Mouse (Mus musculus) lung, adult 2 months (tissue): ENCODE results near the gene Nuak2. TPM values are rescaled to one million over a fixed set of nuclear protein-coding genes. Genes with fewer than 3 reads are reported as not detected.

Source experiments
- DNase-seq: peaks from one replicate; pipeline ENCODE4 v3.0.0; 2022
- H3K4me1 ChIP-seq: fragments of 200-500 bp; 2 replicates; pipeline ENCODE4 v1.6.1; 2011; ENCODE audit warnings: low read length; ENCODE audit not compliant: control insufficient read depth, insufficient read depth
- H3K4me3 ChIP-seq: fragments of 200-500 bp; replicated peaks from 2 replicates; pipeline ENCODE3; 2011; ENCODE audit warnings: low read depth, mild to moderate bottlenecking, control low read depth, low read length; ENCODE audit errors: extremely low read depth
- CTCF ChIP-seq: fragments of 200-500 bp; IDR thresholded peaks from 2 replicates; pipeline ENCODE4 v1.5.1; 2011; ENCODE audit warnings: mild to moderate bottlenecking, low read length, control low read depth; ENCODE audit not compliant: insufficient read depth
- POLR2A ChIP-seq: fragments of 200-500 bp; IDR thresholded peaks from 2 replicates; pipeline ENCODE4 v1.6.1; 2011; ENCODE audit warnings: low read depth, mild to moderate bottlenecking, control low read depth, low read length, borderline replicate concordance; ENCODE audit errors: extremely low read depth
- WGBS: fragments of 180-500 bp; shearing (Covaris S2); methylation state at CpG from one replicate; pipeline ENCODE4 v1.1.7; 2018; 5-methylcytosine and 5-hydroxymethylcytosine counted together
- polyA plus RNA-seq: library from polyadenylated mRNA; depleted of rRNA; stranded (reverse); fragments of >200 nt; gene quantifications from 2 replicates; pipeline ENCODE4 v1.2.3, GENCODE M21; 2012

The Nuak2 gene
- polyA plus RNA-seq, 1 experiment = 10.4 TPM

DNA sequence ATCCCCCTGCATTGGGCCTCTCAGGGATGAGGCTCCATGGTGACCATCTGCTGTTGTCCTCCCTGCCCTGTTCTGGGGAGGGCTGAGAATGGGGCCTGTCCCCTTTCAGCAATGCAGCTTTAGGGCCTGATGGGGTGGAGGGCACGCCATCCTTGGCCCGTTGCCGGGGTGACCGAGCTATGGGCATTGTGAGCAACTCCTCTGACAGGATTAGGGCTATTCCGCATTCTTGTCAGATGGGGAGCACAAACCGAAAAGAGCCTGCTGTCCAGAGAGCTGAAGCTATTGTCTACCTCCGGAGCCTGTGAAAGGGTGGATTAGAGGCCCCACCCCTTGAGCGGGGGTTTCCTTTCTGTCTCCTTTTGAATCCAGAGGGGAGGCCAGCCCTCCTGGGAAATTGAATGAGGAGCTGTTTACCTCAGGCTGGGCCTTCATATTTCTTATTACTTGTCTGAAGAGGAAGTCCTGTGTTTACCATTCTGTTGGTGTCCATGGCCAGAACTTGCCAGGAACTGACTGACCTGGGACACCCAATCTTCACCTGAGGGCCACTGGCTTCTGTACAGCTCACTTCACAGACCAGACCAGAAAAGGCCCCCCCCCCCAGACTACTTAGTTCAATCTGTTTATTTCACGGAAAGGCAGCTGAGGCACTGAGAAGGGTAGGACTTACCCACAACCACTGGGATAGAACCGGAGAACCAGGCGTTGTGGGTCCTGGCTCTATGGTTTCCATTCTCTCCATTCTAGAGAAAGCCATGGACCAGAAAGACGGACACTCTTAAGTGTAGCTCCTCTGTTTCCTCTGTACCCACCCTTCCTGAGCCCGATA, 7.0 kb downstream of the Nuak2 start:
- TF ChIP-seq POLR2A (no peak), CTCF (no peak)
- WGBS = 39% methylated on average over 13 of the region's 13 CpGs
- Histone ChIP-seq H3K4me3 (no peak overlapping the region), H3K4me1 (peaks cover 16% of the 10 kb centered on the region)
- peak; percentile 31 for DNase-seq

DNA sequence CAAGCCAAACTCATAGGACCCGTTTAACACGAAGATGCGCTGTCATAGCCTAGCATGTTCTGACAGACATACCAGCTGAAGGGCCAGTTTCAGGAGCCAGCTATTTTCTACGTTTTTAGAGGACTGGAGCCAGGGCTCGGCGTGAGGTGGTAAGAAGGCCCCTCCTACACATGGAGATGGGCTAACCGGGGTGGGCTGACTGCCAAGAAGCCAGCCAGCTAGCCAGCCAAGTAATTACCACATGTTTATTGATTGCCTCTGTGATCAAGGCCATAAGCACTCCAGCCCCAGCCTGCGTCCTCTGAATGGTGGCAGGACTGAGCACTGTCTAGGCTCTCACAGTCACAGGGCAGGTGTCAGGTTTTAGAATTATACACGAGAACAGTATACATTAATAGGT, 10.9 kb downstream of the Nuak2 start:
- peaks cover 13% of the 10 kb centered on the region for H3K4me1 ChIP-seq

DNA sequence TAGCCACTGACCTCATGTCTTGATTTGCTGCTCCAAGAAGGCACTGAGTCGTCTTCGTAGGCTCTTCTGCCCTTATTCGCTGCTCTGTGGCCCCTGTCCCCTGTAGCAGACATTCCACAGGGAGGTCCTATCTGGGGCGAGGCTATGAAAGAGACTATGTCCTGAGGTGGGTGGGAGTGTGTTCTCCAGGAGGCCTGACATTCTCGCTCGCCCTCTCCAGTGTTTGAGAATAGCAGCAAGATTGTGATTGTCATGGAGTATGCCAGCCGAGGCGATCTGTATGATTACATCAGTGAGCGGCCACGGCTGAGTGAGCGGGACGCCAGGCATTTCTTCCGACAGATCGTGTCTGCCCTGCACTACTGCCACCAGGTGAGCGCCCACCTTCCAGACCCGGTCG, 11.6 kb downstream of the Nuak2 start:
- Histone ChIP-seq H3K4me1 (peaks cover 10% of the 10 kb centered on the region), H3K4me3 (no peak overlapping the region)
- no peak for TF ChIP-seq CTCF
- TF ChIP-seq POLR2A = no peak
- 86% methylated on average over 17 of the region's 17 CpGs for WGBS
- no peak for DNase-seq

More for the DNA sequence above, 10.9 kb downstream of the Nuak2 start:
- WGBS = 40% methylated on average over 9 of the region's 9 CpGs
- TF ChIP-seq POLR2A (no peak), CTCF (no peak)
- no peak overlapping the region for H3K4me3 ChIP-seq
- no peak for DNase-seq

DNA sequence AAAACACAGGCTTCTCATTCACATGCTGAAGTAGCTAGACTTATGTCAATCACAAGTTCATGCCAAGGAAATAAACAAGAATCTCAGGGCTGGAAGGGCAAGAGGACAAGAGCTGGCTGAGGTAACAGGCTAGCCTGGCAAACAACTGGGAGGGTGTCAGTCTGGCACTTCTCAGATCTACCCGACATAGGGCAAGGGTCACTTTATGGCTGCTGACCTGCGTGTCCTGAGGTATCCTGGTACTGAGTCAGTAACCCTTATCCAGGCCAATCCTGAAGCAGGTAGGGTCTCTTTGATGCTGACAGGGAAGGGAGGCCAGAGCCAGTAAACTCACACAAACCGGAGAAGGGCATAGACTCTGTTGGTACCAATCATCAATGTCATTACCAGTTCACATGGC, 12.6 kb downstream of the Nuak2 start:
- 67% methylated on average over 3 of the region's 3 CpGs for WGBS
- no peak for DNase-seq
- H3K4me3 ChIP-seq = no peak overlapping the region
- TF ChIP-seq POLR2A = no peak
- TF ChIP-seq CTCF = no peak
- H3K4me1 ChIP-seq = peaks cover 12% of the 10 kb centered on the region

DNA sequence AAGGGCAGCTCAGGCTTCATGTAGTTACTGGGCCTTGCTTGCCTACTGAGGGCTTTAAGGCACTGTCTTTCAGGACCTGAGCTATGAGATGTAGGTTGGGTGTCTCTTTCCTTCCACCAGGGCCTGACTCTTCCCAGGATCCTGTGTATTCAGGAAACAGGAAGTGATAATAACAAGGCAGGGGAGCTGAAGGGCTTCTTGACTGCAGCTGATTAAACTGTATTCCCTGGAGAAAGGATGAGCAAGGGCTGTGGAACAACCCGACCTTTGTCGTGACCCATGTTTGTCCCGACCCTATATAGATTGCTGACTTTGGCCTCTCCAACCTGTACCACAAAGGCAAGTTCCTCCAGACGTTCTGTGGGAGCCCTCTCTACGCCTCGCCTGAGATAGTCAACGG, 13.7 kb downstream of the Nuak2 start:
- DNase-seq = no peak
- no peak overlapping the region for H3K4me3 ChIP-seq
- peaks cover 20% of the 10 kb centered on the region for H3K4me1 ChIP-seq
- TF ChIP-seq CTCF (no peak), POLR2A (no peak)
- 66% methylated on average over 7 of the region's 7 CpGs for WGBS

DNA sequence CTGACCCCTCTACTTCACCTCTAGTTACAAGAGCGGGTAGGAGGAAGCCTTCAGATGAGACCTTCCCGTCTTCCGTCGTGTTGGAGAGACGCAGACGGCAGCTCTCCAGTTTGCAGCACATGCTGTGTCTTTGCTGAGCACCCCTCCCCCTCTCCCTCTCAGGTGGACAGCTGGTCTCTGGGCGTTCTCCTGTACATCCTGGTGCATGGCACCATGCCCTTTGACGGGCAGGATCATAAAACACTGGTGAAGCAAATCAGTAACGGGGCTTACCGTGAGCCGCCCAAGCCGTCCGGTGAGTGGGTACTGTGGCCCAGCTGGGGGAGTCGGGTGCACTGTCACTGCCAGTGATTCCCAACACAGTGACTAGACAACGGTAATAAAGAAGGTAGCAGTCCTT, 14.5 kb downstream of the Nuak2 start:
- WGBS = 87% methylated on average over 15 of the region's 15 CpGs
- no peak overlapping the region for H3K4me3 ChIP-seq
- TF ChIP-seq CTCF = no peak
- no peak for TF ChIP-seq POLR2A
- peaks cover 23% of the 10 kb centered on the region for H3K4me1 ChIP-seq
- no peak for DNase-seq

DNA sequence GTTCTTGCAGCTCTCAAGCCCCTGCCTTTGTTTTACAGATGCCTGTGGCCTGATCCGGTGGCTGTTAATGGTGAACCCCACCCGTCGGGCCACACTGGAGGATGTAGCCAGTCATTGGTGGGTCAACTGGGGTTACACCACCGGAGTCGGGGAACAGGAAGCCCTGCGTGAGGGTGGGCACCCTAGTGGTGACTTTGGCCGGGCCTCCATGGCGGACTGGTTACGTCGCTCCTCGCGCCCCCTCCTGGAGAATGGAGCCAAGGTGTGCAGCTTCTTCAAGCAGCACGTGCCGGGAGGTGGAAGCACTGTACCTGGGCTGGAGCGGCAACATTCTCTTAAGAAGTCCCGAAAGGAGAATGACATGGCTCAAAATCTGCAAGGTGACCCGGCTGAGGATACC, 15.4 kb downstream of the Nuak2 start:
- 82% methylated on average over 17 of the region's 17 CpGs for WGBS
- no peak for DNase-seq
- H3K4me1 ChIP-seq = peaks cover 28% of the 10 kb centered on the region
- TF ChIP-seq CTCF (no peak), POLR2A (no peak)
- no peak overlapping the region for H3K4me3 ChIP-seq

DNA sequence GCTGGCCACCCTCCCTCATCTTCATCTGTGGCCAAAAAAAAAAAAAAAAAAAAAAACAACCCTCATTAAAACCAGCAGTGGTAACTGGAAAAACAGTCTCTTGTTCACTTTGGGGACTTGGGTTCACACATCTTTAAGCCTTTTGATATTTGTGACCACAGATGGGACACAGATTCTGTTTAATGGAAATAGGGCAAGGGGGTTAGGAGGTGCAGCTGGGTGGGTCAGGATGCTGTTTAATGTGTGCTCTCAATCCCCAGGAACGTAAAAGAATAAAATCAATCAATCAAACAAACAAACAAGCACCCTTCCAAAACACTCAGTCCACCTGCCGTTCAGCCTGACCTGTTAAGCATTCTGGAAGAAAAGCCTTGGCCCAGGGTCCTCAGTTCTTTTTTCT, 17.3 kb downstream of the Nuak2 start:
- no peak for DNase-seq
- peaks cover 32% of the 10 kb centered on the region for H3K4me1 ChIP-seq
- H3K4me3 ChIP-seq = no peak overlapping the region
- TF ChIP-seq POLR2A (no peak), CTCF (no peak)
- 20% methylated on average over 2 of the region's 2 CpGs for WGBS

DNA sequence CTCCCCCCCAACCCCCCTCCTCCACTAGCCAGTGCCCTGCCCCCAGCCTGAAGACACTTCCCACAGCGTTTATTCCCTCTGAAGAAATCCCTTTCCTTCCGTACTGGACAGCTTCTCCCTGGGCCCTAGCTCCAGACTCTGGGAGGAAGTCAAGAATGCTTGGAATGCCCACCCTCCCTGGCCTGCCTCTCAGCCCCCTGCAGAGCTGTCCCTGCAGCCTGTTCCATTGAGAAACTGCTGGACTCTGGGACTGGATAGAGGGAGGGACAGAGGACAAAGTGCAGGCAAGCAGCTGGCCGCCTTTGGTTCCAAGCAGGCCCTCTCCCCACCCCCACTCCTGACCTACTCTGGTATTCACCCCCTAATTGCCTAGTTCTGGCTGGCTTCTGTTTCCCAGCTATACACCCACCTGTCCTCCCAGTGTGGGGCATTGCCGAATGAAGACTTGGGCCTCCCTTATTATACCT, 17.8 kb downstream of the Nuak2 start:
- WGBS = 4% methylated on average over 4 of the region's 4 CpGs
- no peak for DNase-seq
- Histone ChIP-seq H3K4me1 (peaks cover 28% of the 10 kb centered on the region), H3K4me3 (no peak overlapping the region)
- TF ChIP-seq CTCF = no peak

DNA sequence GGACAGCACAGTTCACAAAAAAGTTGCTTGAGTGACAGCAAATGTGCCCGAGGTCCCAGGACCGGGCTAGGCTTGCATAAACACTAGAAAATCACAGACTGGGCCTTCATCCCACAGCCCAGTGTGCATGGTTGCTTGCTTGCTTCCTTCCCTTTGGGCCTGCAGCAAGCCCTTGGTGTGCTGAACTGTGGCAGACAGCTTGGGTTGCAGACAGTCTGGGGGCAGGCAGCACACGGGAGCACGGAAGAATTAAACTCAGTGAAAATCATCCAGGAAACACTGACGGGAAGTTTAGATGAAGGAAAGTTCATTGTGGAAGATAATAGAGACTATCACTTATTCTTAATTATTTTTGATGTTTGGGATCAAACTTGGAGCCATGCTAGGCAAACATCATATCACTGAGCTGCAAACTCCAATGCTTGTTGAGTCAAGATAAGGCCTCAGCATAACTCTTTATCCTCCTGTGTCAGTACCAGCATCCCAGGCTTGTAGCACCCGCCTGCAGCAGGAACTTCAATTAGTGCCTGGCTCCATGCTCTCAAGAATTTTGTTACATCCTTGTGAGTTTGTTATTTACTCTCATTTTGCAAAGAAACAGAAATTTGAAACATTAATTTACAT, 18.4 kb downstream of the Nuak2 start:
- no peak for TF ChIP-seq POLR2A
- TF ChIP-seq CTCF = no peak
- 30% methylated on average over 6 of the region's 6 CpGs for WGBS
- H3K4me1 ChIP-seq = peaks cover 27% of the 10 kb centered on the region

More for the DNA sequence above, 18.4 kb downstream of the Nuak2 start:
- DNase-seq = no peak
- H3K4me3 ChIP-seq = no peak overlapping the region
